Mouse (Mus musculus): ENCODE measurements around the gene Chtf18.
"Not testable (repeated sequence)": the region's sequence is repeated elsewhere in the genome, so short reads cannot be mapped to it uniquely, and the experiment has no call there.

Gene Chtf18

DNA sequence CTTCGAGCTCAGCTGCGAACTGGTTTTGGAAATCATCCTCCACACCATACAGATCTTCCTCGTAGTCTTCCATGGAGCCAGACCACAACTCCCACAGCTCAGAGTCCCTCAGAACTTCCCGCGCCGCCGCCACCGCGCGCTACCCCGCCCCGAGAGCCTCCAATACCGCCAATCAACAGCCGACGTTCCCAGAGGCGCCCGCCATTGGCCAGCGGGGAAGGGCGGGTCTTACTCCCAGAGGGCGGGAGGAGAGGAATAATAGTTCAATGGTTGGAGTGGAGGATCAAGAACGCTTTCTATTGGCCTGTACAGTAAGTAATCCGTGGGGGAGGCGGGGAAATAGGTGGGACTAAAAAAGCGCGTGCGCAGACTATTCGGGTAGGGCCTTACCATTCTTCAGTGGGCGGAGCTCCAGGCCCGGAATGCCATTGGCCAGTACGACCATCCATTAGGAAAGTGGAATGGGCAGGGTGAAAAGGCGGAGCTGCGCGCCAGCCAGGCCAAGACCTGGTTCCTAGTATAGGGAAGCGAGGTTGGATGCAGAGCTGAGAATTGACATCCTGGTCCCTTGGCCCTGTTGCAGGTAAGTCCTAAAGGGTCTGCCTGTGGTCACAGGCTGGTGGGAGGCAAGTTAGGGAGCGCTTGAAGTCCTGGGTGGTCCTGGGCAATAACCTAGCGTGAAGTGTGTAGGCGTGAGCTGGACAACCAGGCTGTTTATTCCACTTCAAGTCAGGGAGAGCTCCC is at the start of gene Chtf18, which contains the start of gene Rpusd1:
Gene Chtf18, minus strand, starts transcription at position 155 of the 744 bp plus-strand sequence.
Gene Rpusd1, plus strand, starts transcription at position 406 of the 744 bp plus-strand sequence.
- peak; percentile 96 for DNase-seq (ENCODE audit: low spot score)

- DNase-seq (ENCODE audit: low spot score): no peak
Measured at GRCm38 (mm10) chr17:25775318-25776062, 48.3 kb upstream of the Chtf18 start.

DNA sequence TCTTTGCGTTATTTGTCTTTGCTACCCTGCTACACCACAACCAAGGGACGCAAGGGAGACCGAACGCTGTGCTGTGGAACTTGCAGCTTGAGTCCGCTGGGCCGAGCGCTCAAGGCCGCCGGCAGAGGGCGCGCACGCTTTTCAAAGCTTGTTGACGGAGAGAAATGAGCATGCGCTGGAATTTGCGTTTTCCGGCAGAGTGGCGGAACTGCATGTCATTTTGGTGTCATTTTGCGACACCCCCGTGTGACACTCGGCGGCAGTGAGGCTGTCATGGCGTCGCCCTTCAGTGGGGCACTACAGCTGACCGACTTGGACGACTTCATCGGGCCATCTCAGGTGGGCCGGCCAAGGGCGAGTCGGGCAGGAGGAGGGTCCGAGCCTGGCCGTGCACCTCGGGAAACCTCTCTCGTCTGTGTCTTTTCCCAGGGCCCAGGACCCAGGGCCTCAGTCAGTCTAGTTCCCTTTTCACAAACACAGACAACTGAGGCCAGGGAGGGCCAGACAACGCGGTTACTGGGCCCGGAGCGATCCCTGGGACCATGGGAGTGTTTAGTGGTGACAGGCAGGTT is 46.4 kb upstream of the Chtf18 start, which contains the start of gene Narfl:
Gene Narfl, plus strand, starts transcription at position 228 of the 572 bp plus-strand sequence.
- DNase-seq (ENCODE audit: low spot score): peak; percentile 95

GRCm38 (mm10) chr17:25769331-25769730 is 42.1 kb upstream of the Chtf18 start:
- DNase-seq (ENCODE audit: low spot score): no peak

- DNase-seq (ENCODE audit: low spot score): no peak
Measured at GRCm38 (mm10) chr17:25765886-25766285, 38.7 kb upstream of the Chtf18 start.

- DNase-seq (ENCODE audit: low spot score): no peak
Measured at GRCm38 (mm10) chr17:25762591-25762990, 35.4 kb upstream of the Chtf18 start.

DNA sequence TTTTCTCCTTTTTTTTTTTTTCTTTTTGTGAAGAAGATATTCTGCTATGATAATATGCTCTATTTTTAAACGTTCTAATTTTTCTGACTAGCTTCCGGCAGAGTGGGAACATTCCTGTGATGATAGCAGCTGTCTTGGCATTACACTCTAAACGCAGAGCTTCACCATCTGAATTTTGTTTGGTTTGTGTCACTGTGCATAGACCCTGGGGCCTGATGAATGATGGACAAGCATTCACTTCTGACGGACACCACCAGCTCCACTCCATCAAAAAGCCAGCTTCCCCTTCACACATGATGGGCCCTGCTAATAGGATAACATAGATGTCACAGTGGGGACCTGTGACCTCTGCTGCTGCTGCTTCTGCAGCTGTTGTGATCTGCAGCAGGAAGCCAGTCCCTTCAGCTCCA is 34.3 kb upstream of the Chtf18 start:
- DNase-seq (ENCODE audit: low spot score): no peak

DNA sequence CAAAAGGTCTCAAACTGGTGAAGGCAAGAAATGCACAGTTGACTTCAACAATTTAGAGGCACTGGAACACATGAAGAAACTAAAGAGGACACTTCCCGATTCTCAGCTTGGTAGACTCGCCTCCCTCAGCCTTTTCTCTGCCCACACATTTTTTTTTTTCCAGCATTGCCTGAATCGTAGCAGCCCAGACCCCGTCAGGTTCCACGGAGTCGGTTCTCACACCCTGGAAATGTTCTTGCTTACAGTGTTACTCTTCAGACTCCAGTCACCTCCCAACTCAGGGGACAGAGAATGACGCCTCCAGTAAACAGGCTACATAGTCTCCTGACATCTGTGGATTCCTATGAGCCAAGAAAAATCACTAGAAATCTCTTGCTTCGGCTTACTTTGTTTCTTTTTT is 32.9 kb upstream of the Chtf18 start:
- DNase-seq (ENCODE audit: low spot score): no peak

DNA sequence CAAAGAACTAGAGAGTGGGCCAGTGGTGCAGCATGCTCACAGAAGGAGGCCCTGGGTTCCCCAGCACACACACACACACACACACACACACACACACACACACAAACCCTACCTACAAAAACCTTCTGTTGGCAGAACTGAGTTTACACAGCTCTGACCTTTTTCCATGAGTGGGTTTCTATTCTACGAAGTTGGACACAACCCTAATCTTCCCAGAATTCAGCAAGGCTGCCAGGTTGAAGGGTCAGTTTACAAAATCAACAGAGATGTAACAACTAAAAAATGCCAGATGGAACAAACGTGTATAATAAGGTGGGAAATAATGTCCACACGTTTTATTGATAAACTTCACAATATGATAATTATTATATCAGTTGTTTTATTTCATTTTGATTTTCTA is 30.5 kb upstream of the Chtf18 start:
- DNase-seq (ENCODE audit: low spot score): no peak

GRCm38 (mm10) chr17:25756378-25757242 is 29.4 kb upstream of the Chtf18 start:
- DNase-seq (ENCODE audit: low spot score): no peak

DNA sequence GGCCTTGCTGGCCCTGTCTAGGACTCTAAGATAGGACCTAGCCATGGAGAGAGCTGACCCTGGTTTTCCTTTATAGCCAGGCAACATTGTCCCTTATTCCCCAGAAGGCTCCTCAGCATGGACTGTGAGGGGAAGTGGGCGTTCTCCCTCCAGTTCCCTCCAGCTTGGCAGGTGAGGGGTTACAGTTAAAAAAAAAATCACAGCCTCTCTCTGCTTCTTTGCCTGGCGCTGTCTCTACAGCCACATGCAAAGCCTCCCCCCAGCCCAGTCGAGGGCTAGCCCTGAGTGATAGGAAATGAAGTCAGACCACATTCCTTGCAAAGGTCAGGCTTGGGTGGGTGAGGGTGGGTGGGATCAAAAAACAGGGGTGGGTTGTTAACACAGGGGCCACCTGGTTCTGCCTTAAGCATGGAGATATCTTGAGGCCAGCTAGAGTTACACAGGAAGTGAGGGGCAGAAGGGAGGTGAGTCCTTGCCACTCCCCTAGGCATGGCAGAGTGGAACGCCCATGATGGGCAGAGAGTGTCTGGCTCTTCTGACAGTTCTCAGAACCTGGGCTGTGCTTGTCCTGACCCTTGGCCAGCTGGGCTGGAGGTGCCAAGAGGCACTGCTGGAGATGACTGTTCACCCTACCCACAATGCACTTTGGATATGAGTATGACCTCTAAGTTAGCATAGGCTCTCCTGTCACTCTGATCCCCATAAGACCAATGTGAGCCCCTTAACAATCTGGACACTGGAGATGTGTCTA is 28.6 kb upstream of the Chtf18 start:
- DNase-seq (ENCODE audit: low spot score): no peak

- no peak for DNase-seq (ENCODE audit: low spot score)
Measured at GRCm38 (mm10) chr17:25755086-25755485, 27.9 kb upstream of the Chtf18 start.

DNA sequence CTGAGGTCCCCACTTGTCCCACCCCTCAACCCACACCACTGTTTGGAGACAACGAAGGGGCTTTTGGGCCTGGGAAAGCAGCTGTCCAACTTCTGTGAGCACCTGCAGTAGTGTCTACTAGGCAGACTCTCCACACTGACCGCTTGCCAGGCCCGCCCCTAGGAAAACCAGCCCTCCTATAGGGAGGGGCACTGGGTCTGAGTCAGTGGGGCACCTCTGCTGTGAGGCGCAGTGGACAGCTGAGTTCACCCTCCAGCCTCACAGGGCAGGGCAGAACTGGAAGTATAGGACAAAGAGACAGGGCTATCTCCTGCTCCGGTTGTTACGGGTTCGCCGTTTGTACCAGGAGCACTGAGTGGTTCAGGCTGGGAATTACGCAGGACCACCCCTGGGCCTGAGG is 27.0 kb upstream of the Chtf18 start, which contains the start of gene Msln:
Gene Msln, minus strand, starts transcription at position 138 of the 400 bp plus-strand sequence.
- DNase-seq (ENCODE audit: low spot score): no peak

- DNase-seq (ENCODE audit: low spot score): no peak
Measured at GRCm38 (mm10) chr17:25751446-25751845, 24.2 kb upstream of the Chtf18 start.

GRCm38 (mm10) chr17:25749314-25749713 is 22.1 kb upstream of the Chtf18 start:
- DNase-seq (ENCODE audit: low spot score): no peak

DNA sequence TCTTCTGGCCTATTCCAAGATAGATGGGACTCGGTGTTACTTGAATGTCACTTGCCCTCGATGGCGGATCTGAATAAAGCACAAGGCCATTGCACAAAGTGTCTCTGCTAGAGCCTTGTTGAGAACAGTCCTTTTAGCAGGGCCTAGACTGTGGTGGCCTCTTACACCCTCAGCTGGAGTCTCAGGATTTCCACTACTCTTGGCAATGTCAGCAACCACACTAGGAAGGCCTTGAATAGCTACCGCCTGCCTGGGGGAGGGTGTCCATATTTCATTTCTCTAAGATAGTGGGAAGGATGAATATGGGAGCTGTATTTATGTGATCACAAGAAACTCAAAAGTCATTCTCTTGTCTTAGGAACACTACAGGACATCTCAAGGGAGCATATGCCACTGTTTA is 21.0 kb upstream of the Chtf18 start:
- DNase-seq (ENCODE audit: low spot score): no peak

- no peak for DNase-seq (ENCODE audit: low spot score)
Measured at GRCm38 (mm10) chr17:25744311-25744710, 17.1 kb upstream of the Chtf18 start.

DNA sequence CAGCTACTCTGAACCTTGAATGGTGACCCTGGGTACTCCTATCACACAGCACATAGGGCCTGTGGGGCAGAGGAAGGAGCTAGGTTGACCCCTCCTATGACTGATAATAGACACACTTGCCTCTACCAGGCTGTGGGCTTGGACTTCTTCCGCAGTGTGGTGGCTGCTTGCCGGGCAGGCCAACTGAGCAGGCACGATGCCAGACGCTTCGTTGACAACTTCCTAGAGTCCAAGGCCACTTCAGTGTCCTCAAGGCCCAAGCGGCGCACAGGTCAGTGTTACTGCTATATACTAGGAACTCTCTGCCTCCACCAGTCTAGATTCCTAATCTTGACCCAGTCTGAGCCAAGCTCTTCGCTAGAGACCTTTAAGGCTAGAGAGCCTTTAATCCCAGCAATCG is 16.6 kb upstream of the Chtf18 start:
- no peak for DNase-seq (ENCODE audit: low spot score)

DNA sequence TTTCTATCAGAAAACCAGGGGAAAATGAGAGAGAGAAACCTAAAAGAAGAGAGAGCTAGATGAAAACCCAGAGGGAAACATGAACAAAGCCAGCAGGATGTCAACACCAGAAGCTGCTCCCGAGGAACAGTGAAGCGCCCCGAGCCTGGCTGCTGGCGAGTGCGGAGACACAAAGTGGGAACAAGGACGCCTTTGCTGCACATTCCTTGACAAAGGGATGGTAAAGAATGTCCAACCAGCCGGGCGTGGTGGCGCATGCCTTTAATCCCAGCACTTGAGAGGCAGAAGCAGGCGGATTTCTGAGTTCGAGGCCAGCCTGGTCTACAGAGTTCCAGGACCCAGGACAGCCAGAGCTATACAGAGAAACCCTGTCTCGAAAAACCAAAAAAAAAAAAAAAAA is 14.3 kb upstream of the Chtf18 start:
- not testable (repeated sequence) for DNase-seq (ENCODE audit: low spot score)

GRCm38 (mm10) chr17:25738861-25739260 is 11.6 kb upstream of the Chtf18 start:
- DNase-seq (ENCODE audit: low spot score): no peak

- no peak for DNase-seq (ENCODE audit: low spot score)
Measured at GRCm38 (mm10) chr17:25735745-25736144, 8.5 kb upstream of the Chtf18 start, which contains the start of gene Mslnl. TSS of gene Mslnl (plus strand) at chr17:25736042.
